Mouse (Mus musculus) thymus, postnatal 10 days (tissue): ENCODE data around the gene Zfp36.

Experiments
- DNase-seq, 2 experiments: peaks; one replicate each; pipeline ENCODE4 v3.0.0; 2021; ENCODE audit warnings: low spot score in 2 of 2

The Zfp36 gene

DNA sequence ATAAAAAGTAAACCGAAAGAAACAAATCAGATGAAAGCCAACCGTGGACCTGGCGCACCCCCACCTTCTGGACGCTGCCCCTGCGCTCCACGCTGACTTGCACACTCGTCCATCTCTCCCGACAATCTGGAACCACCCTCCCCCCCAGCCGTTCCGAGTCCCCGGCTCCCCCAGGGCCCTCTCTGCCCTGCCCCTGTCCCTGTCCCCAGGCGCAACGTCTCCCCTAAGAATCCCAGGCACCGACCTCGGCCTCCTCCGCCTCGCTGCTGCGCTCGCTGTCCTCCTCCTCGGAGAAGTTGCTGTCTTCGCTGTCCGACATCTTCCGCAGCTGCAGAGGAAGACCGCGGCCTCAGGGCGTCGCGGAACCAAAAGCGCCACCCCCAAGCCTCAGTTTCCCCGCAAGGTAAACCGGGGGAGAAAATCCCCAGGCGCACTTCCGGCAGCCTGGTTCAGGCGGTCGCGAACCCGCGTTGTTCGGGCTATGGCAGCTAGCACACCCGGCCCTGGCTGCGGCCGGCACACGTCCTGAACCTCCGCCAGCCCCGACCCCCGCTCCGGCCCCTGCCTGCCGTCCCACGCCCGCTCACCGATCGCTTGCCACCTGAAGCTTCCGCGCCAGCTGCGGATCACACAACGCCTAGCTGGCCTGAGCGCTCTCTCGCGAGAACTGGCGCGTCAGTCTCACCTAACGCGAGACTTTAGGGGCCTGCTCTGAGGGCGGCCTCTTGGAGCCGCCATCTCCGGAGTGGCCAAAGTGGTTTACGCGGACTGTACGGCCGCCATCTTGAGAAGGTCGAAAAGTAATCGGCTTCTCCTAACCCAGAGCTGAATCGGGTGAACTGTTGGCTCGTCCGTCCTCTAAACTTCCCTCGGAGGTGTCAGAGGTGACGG lies 41.7 kb downstream of the Zfp36 start, which contains the start of gene Supt5:
TSS of gene Supt5 (minus strand) at position 639 of the 891 bp plus-strand sequence.
- peak; percentile 96 to 97 for DNase-seq

DNA sequence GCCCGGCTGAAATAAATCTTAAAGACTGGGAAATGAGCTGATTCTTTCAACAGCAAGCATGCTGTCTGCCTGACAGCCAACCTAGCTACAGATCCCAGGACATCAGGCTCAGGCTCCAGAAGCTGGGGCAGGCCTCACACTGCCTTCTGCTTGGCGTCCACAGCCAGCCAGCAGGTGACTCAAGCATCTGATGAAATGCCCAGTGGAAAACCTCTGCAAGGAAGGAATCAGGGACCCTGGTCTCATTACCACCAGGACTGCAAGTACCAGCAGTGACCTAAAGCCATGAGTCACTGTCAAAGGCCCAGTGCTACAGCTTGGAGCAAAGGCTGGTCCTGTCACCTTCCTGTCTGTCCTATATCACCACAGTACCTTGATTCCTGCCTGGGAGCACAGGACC lies 44.6 kb downstream of the Zfp36 start:
- no peak for DNase-seq

DNA sequence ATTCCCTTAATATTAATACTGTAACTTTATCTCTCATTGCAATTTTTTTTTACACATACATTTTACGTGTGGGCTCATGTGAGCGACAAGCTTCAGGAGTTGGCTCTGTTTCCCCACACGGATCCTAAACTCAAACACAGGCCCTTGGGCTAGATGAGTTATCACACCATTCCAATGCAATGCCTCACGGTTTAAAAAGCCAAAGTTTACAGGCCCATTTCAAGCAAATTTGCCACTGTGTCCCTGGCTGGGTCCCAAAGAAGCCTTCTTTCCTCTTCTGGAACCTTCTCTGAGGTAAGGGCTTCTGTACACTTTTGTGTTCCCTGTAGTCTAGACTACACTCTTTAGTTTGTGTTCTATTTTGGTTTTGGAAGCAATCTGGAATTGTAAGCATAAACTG lies 45.5 kb downstream of the Zfp36 start:
- DNase-seq = no peak

DNA sequence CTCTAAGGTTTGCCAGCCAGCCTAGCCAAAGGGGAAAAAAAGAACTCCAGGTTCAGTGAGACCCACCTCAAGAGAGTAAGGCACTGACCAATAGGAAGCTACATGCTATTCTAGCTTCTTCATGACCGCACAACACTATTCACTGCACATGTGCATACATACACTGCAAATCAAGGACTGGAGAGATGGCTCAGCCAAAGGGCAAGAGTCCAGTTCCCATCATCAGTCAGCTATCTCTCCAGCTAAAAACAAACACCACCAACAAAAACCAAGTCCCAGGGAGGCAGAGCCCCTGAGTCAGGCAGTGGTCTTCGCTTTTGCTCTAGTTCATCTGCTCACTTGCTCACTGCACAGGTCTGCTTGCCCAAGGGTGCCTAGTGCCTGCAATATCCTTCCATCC lies 51.8 kb downstream of the Zfp36 start:
- no peak for DNase-seq
